Mouse (Mus musculus) gastrocnemius, postnatal 4 days (tissue): Measurements from ENCODE around the gene Batf2. TPM values are rescaled to one million over a fixed set of nuclear protein-coding genes. Genes with fewer than 3 reads are reported as not detected.

Source experiments
- DNase-seq, 2 experiments: peaks; one replicate each; pipeline ENCODE4 v3.0.0; 2021 to 2022; ENCODE audit warnings: low spot score in 2 of 2, mixed read lengths in 2 of 2
- long read RNA-seq, 2 experiments: library from polyadenylated mRNA; stranded (forward); transcript quantifications; one replicate each; pipeline ENCODE4 v2.0.0; 2021
- total RNA-seq, 2 experiments: library from RNA; stranded (reverse); gene quantifications; 2 replicates each; pipeline ENCODE4 v1.2.3; 2021

Batf2 gene
- total RNA-seq = under 1 TPM; 0.26 to 0.42 TPM
- long read RNA-seq, experiment 1 = 0 reads
- long read RNA-seq, experiment 2 = 0 reads

DNA sequence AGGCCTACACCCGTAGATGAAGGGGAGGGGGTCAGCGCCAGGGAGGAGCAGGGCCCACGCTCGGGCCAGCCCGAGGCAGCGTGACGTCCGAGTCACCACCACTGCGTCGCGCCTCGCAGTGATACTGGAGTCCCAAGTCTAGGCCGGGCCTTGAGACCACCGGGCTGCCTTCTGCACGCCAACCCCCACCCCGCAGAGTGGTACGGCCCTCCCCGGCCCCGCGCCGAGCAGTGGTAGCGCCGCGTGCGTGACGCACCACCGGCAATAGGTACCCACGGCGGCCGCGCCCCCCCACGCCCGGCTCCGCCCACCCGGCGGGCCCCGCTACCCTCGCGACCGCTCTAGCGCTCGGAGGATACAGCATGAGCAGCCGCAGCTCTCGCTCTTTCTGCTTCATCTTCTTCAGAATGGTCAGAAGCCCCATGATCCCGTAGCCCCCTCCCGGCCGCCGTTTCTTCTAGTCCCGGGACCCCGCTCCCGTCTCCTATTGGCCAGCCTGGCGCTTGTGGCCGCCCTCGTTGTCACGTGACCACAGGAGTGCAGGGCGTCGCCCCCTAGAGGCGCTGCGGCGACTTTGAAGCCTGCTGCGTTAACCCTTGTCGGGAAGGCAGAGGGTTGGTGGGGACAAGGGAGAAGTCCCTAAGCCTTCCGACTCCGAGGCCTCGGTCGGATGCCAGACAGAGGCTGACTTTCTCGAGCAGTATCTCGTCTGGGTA lies at the start of gene Batf2:
Gene Batf2, plus strand, starts transcription at position 306 of the 716 bp plus-strand sequence.
- DNase-seq = peak; percentile 78 to 92

DNA sequence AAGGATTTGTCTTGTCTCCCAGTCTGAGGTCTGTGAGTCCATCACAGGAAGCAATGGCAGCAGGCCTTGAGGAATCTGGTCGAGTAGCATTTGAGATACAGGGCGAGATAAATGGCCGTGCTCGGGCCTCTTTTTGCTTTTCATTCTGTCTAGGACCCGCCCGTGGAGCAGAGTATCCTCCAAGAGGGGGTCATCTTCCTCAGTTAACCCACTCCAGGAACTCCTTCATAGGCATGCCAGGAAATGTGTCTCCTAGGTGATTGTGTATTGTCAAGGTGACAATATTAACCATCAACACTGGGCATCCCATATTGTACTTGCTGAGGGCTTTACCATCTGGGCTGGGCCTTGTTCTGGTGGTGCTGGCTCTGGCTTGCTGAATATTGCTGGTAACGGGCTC lies 46.7 kb upstream of the Batf2 start, which contains the start of gene AC131692.1:
Gene AC131692.1, plus strand, starts transcription at position 301 of the 400 bp plus-strand sequence.
- no peak for DNase-seq

DNA sequence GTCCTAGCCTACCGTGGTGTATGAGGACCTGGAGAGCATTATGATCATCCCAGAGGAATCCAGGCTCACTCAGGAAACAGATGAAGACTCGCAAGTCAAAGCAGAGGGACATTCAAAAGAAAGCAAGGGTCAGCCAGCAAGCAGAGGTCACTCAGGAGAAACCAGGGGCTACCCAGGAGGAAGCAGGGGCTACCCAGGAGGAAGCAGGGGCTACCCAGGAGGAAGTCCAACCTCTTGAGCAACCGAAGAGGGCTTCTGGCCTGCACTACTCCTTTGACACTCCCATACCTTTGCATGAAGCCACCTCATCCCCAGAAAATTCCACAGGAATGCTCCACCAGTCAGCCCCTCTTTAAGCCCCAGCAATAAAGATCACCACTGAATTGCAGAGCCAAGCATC lies 42.9 kb upstream of the Batf2 start:
- DNase-seq = no peak

DNA sequence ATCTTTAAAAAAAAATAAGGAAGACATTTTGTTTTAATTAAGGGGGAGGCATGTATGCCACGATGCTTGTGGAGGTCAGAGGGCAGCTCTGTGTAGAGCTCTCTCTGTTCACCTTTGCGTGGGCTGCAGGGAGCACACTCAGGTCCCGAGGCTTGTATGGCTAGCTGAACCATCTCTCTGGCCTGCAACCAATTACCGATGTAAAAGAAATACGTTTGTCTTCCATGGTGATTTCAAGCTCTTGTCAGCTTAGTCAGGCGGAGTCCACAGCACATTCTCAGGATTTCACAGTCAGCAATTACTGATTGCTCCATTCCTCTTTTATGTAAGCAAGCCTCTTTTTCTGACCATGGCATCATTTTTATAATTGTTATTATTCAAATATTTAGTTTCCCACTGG lies 39.6 kb upstream of the Batf2 start:
- DNase-seq = no peak

DNA sequence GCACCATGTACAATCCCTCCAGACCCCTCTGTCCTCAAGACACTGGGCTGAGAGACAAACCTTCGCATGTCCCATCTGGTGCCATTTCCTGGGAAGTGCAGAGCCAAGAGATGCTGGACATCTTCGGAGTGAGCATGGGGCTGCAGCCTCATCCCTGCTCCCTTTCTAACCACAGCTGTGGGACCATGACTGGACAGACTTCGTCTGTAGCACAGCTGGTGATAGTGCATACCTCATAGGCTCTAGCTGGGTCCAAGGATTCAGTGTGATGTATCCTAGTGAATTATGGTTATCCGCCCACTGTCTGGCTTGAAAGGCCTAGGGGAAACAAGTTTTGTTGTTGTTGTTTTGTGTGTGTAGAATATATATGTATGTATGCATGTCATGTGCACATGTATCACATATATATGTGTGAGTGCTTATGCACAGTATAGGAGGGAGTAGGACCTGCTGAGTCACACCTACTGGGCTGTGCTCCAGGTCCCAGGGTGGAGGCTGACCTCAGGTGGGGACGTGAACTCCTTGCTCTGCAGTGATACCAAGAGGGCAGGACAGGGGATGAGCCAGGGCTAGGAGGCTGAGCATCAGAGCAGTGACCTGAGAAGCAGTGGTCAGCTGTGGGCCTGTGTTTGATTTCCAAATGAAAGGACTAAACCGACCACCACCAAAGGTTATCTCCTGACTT lies 38.5 kb upstream of the Batf2 start:
- DNase-seq = no peak

DNA sequence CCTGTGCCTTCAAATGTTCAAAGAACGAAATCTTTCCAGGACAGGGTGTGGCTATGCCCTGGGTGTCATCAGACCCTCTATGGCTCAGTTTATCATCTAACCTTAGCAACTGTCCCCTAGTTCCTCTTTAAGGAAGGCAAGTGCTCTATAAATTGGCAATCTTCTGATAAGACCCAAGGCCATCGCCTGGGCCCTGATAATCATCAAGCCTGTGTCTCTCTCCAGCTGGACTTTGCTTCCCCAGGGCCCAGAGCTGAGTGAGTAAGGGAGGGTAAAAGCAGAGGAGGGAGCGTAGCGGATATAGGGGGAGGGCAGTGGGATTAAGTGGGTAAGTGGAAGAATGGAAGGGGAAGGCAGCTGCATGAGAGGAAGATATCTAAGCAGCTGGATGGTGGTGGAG lies 36.3 kb upstream of the Batf2 start:
- no peak for DNase-seq

DNA sequence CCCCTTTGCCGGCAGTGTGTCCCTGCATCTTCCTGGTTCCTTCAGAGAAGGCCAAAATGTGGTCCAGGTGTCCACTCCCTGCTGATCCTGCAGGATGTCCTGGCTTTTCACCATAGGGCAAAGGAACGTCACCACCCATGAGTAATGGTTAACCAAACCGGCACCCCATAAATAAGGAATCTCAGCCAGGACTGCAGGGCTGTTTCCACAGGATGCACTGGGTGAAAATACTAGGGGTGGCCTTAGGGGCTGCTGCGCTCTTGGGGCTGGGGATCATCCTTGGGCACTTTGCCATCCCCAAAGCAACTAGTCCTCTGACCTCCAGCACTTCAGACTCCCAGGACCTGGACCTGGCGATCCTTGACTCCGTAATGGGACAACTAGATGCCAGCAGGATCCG lies 35.2 kb upstream of the Batf2 start, which contains the start of gene Naaladl1:
Gene Naaladl1, plus strand, starts transcription at position 197 of the 400 bp plus-strand sequence.
- DNase-seq = no peak

DNA sequence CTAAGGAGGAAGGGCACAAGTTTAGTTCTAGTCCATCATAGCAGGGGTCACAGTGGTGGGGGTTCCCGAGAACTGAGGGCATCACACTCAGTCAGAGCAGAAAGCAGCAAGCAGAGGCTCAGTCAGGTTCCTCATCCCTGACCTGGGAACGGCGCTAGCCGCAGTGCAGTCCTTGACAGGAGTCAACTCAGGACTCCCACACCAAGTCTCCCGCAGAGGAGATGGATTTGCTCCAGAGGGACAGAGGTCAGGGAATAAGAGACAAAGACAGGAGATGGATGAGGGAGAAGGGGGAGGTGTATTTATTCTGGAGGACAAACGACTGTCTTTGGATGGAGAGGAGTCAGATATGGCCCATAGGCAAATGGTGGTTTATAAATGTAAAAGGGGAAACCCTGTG lies 27.7 kb upstream of the Batf2 start:
- no peak for DNase-seq

DNA sequence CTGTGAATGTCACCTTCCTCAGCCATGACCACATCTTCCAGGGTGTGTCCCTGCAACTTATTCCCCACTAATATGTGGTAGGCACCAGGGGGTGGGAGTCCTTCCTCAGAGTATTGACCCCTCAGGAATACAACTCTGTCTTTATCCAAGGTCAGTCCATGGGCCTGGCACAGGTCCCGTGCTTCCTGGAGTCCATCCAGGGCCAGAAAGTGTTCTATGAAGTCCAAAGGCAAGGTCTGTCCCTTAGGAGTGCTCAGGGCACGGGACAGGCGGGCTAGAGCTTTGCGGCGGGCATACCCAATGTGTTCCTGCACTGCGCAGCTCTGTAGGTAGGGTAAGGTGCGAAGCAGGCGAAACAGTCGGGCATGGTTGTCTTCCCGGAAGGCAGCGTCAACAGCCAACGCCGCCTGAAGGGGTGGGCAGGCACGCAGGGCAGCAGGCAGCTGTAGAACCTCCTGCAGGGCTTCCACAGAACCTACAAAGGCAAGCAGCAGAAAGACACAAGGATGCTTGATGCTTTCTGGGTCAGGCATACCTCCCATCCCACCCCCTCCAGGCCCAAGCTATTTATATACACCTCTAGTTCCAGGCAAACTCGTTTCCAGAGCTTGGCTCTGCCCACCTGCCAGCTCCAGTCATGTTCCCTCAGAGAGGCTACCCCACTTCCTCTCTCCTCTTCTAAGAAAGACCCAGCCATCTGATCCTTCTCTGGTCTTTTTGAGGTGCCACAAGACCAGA lies 24.5 kb upstream of the Batf2 start:
- no peak for DNase-seq

DNA sequence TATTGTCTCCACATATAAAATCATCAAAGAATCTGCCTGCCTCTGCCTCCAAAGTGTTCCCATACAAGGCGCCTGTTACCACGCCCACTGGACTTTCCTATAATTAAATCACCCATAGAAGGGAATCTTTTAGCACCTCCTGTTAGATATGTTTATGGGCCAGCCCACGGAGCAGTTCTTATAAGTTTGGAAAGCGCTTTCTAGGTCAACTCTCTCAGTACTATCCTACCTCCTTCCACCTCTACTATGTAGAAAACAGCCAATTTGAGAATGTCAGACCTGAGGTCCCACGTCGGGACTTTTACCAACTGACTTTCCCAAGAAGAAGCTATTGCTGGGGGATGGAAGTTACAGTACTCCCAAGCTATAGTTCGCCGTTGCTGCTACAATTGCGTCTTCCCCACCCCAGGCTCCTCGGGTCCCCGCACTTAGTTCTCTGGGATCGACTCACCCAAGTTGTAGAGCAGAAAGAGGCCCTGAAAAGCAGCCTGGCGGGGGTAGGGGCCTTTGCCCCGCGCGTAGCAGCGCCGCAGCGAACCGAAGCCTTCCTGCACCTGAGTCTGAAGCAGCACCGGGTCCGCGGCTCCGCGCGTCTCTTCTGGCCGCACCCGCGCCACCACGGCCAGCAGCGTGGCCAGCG lies 23.3 kb upstream of the Batf2 start:
- no peak for DNase-seq

DNA sequence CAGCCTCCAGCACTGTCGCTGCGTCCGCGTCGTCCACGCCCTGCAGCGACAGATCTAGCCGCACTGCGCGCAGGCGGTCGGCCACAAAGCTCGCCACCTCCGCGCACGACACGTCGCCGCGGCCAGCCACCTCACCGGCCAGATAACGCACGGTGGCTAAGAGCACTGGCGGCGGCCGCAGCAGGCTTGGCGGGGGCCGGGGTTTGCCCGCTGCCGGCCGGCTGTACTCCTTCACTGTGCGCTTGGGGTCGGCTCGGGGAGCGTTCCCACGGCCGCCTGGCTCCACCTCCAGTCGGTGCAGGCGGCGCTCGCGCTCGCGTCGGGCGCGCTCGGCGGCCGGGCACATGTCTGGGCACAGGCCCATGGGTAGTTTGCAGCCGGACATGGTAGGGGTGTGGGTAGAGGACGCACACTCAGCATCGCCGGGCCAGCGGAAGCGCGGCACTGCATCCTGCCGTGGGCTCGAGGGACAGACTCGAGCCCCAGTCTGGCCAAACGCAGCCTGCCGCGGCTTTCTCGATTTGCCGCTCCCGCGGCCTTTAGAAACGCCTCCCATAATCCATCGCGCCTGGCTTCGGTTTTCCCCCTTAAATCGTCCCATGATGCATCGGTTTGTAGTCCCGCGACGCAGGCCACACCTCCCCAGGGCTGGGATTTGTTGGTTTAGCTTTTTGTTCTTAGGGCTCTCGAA lies 22.7 kb upstream of the Batf2 start, which contains the start of gene Sac3d1:
Gene Sac3d1, minus strand, starts transcription at position 665 of the 691 bp plus-strand sequence.
- peak; percentile 65 to 87 for DNase-seq

DNA sequence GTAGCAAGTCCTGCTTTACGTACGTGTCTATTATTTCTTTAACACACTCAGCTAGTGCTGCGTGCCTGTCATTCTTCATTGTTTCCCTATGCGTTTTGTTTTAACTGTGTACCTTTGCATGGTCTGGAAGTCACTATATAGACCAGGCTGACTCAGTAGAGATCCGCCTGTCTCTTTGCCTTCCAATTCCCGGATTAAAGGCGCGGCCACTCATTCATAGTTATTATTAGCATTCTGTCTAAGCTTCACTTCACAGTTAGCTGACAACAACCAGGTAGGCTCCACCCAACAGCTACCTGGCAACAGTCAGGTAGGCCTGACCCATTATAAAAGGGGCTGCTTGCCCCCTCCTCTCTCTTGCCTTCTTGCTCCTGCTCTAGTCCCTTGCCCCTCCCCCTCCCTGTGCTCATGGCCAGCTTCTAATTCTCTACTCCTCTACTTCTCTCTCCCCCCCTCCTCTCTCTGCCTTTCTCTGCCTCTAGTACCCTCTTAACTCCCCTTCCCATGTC lies 22.1 kb upstream of the Batf2 start:
- DNase-seq = no peak

DNA sequence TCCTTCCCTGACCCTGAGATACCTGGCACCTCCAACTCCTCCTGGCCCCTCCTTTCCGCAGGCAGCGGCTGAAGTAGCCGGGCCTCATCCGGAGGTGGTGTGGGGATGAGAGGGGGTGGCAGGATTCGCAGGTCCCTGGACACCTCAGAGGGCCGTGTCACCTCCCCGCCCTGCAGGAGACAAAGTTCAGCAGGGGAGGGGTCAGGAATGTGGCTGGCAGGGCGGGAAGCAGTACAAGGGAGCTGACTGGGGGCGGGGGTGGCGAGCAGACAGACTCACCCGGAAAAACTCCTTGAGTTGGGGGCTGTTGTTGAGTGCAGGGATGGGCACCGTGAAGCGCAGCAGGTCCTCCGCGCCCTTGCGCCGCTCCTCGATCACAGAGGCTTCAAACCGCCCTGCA lies 19.0 kb upstream of the Batf2 start:
- no peak for DNase-seq

DNA sequence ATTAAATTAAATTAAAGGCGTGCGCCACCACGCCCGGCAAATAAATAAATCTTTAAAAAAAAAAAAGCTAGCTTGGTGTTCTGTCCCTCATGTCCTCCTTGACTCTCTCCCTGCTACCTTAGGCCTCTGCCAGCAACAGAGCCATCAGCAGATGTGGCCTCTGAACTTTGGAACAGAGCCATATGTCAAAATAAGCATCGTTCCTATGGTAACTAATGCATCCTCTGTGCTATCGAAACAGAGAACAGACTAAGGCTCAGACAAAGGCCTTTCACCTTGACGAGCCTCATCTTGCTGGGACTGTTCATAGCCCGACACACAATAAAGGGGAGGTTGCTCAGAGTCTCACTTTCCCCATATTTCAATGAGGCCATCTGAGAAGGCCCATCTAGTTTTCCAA lies 17.5 kb upstream of the Batf2 start:
- DNase-seq = no peak

DNA sequence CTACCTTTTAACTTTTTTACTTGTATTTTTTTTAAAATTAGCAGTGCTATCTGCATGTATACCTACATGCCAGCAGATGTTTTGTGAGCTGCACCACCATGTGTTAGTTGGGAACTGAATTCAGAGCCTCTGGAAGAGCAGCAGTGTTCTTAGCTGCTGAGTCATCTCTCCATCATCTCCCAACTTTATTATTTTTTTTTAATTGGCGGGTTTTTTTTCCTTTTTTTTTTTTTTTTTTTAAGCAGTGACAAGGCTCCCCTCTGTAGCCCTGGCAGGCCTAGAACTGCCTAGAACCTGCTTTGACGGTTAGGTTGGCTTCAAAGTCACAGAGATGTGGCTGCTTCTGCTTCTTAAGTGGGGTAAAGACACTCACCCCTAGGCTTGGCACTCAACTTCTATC lies 15.9 kb upstream of the Batf2 start:
- no peak for DNase-seq

DNA sequence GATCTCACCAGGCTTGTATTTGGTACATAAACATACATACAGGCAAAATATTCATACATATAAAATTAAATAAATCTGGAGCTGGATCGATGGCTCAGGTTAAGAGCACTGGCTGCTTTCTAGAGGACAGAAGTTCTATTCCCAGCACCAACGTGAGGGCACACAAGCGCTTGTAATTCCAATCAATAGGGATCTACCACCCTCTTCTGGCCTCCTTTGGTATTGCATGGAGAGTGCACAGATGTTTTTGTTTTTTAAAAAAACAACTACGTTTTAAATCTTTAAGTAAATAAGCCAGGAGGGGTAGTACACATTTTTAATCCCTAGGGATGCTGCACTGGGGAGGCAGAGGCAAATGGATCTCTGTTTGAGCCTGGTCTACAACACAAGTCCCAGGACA lies 14.5 kb upstream of the Batf2 start:
- DNase-seq = peak in 1 of 2 experiments; percentile 34

DNA sequence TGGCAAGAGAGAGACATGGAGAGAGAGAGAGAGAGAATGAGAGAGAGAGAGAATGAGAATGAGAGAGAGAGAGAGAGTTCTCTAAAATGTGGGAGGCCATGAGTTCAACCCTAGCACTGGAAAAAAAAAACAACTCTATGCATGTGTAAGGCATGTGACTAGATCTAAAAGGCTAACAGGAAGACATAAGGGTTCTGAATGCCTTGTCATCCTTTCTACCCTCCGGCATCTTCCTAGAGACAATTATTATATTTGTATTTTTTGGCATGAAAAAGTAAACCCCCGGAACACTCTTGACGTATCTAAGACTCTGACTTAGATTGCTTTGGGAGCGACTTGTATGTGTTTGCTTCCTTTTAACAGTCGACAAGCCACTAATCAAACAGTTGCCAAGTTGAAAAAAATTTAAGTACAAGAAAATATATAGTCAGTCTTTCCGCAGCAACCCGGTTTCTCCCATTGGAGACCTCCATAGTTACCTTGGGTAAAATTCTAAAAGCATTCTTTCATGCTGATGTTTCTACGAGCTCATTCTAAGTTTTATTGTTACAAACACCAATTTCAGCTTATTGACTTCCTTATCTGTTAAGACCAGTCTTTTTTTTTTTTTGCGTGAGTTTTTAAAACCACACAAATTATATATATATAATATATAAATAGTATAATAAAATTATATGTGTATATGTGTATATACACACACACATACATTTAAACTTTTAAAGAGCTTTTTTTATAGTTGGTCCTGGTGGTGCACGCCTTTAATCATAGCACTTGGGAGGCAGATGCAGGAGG lies 13.8 kb upstream of the Batf2 start:
- DNase-seq = no peak

DNA sequence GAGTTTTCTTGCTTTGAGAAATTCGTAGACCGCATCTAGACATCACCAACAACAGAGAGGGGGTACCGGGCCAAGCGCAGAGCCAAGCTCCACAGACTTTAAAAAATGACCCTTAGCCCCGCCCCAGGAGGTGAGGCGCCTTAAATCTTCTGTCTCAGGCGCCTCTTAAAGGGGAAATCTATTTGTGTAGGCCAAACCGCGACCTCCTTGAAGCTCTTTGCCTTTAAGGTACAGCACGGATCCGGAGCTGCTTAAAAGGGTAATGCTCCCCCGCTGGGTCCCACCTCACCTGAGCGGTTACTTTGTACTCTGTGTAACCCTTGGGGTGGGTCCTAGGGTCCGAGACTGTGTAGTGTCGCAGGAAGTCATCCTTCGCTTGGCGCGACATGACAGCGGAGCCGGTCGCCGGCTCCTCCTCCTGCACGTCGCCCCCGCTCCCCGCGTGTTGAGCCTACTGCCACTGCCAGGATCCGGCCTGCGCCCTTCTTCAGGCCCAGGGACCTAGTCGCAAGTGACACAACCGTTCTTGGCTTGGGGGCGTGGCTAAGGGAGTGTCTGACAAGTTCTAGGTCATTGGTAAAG lies 12.9 kb upstream of the Batf2 start, which contains the start of gene Snx15:
Gene Snx15, minus strand, starts transcription at position 545 of the 582 bp plus-strand sequence.
- DNase-seq = peak; percentile 74 to 92
